Mouse (Mus musculus): ENCODE measurements around the gene C2cd5.
A peak's percentile ranks its signal among the peaks of the same experiment; 100 is the strongest.

C2cd5 gene

DNA sequence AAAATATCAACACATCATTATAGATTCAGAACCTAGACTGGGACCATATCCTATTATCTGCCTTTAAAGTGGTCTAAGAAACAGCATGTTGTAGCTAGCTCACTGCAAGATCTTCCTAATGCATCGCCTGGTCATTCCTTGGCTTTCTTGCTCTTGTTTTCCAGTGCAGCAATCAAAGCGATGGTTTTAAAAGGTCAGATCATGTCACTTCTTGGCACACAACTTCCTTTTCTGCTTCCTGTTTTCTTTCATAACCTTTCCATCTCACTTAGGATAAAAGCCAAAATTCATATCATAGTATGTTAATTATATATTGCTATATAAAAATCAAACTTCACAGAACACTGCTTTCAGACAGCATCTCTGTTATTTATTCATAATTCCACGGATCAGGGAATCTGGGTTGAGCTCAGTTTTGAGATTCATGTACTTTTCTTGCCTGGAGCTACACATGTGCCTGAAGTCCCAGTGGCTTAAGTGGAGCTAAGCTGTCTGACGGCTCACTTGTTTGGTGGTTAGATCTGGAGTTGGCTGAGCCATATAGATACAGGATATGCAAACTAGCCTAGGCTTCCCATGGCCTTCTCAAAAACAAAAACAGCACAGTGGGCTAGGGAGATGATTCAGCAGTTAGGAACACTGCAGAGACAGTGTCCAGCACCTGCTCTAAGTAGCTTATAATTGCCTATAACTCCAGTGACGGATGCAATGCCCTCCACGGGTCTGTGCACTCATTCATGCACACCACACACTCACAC is 32.1 kb upstream of the C2cd5 start:
- Histone ChIP-seq H3K27me3 (ENCODE audit: control insufficient read depth, insufficient read depth, low read length, poor library complexity, severe bottlenecking) (no peaks in the 10 kb centered on the region), H3K36me3 (ENCODE audit: control insufficient read depth, insufficient read depth, low read length, poor library complexity, severe bottlenecking) (no peaks in the 10 kb centered on the region)
- no peak for DNase-seq (ENCODE audit: low read depth, low spot score)

DNA sequence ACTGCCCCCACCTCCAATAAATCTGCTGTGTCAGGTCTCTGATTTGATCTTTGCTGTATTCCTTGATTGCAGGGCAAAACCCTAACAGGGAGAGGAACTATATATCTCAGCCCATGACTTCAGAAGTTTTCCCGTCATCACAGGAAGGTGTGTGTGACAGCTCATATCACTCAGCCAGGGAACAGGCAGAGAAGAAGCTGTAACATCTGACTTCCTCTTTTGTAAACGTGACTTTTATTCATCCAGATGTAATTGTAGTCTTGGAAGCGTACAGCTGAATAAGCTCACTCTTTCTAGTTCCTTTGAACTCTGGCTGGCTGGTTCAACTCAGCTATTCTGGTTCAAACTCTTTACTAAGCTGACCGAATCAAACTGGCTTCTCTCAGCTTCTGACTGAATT is 30.5 kb upstream of the C2cd5 start:
- H3K36me3 ChIP-seq (ENCODE audit: control insufficient read depth, insufficient read depth, low read length, poor library complexity, severe bottlenecking): no peaks in the 10 kb centered on the region
- H3K27me3 ChIP-seq (ENCODE audit: control insufficient read depth, insufficient read depth, low read length, poor library complexity, severe bottlenecking): no peaks in the 10 kb centered on the region
- peak; percentile 30 for DNase-seq (ENCODE audit: low read depth, low spot score)

DNA sequence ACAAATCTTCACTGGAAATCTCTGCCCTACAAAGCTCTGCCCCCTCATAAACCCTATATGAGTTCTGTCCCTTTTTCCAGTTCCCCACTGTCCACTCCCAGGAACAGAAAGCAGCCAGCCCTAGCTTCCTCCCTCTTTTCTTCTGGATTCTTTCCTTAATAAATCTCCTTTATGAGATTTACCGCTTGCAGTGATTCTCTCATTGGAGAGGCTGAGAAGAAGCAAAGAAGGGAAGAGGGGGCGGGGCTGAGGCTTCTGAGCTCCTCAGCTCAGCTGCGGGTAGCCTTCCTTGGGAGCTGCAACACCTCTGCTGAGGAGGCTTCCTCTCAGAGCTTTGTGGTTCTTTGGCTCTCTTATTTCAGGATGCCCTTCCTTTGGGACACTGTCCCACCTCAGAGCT is 30.0 kb upstream of the C2cd5 start:
- Histone ChIP-seq H3K36me3 (ENCODE audit: control insufficient read depth, insufficient read depth, low read length, poor library complexity, severe bottlenecking) (no peaks in the 10 kb centered on the region), H3K27me3 (ENCODE audit: control insufficient read depth, insufficient read depth, low read length, poor library complexity, severe bottlenecking) (no peaks in the 10 kb centered on the region)
- DNase-seq (ENCODE audit: low read depth, low spot score): no peak

DNA sequence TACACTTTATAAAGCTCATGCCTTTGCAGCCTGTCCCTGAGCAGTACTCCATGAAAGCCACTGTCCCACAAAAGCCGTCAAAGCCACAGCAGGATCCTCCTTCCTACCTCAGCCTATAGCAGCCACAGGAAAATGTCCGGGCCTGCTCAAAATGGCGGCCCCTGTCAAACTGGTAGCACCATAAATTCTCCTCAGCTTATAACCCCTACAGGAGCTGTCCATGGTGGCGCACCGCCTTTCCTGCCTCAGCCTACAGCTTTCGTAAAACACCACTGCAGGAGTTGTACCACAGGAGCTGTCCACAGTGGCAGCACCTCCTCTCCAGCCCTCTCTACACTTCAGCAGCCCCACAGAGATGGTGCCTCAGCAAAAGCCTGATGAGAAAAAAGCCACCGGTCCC is 29.5 kb upstream of the C2cd5 start:
- Histone ChIP-seq H3K27me3 (ENCODE audit: control insufficient read depth, insufficient read depth, low read length, poor library complexity, severe bottlenecking) (no peaks in the 10 kb centered on the region), H3K36me3 (ENCODE audit: control insufficient read depth, insufficient read depth, low read length, poor library complexity, severe bottlenecking) (no peaks in the 10 kb centered on the region)
- no peak for DNase-seq (ENCODE audit: low read depth, low spot score)

DNA sequence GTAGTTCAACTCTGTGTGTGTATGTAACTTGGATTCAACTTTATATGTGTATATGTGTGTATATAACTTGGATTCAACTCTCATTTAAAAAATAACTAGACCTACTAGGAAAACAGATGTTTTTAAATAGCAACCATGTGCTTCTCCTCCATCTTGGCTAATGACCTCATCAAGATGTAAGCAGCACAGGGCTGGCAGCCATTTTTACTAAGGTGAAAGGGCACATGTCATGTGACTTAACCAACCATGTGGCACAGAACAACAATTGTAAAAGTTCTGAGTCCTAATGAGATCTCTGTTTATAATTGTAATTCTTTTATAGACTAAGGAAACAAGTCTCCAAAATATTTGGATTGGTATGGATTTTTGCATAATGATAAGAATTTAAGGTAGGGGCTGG is 25.8 kb upstream of the C2cd5 start:
- no peak for DNase-seq (ENCODE audit: low read depth, low spot score)
- Histone ChIP-seq H3K27me3 (ENCODE audit: control insufficient read depth, insufficient read depth, low read length, poor library complexity, severe bottlenecking) (no peaks in the 10 kb centered on the region), H3K36me3 (ENCODE audit: control insufficient read depth, insufficient read depth, low read length, poor library complexity, severe bottlenecking) (no peaks in the 10 kb centered on the region)

GRCm38 (mm10) chr6:143119325-143119724 is 19.4 kb upstream of the C2cd5 start:
- H3K36me3 ChIP-seq (ENCODE audit: control insufficient read depth, insufficient read depth, low read length, poor library complexity, severe bottlenecking): no peaks in the 10 kb centered on the region
- no peaks in the 10 kb centered on the region for H3K27me3 ChIP-seq (ENCODE audit: control insufficient read depth, insufficient read depth, low read length, poor library complexity, severe bottlenecking)
- no peak for DNase-seq (ENCODE audit: low read depth, low spot score)

DNA sequence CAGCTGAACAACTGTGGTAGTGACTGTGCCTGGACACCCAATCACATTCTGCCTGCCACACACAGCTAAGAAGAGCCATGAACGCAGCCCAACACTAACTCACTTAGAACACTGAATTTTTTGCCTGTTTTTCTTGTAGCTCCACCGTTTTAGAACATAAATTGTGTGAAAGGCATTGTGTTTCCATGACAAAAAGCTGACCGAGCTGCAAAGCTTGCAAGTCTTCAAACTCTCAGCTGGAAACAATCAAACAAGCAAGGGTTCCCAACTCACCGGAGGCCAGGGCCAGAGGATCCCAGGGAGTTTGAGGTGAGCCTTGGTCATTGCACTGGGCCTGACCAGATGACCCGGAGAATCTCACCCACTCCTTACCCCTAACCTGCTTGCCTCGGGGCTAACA is 16.8 kb upstream of the C2cd5 start:
- no peaks in the 10 kb centered on the region for H3K36me3 ChIP-seq (ENCODE audit: control insufficient read depth, insufficient read depth, low read length, poor library complexity, severe bottlenecking)
- no peaks in the 10 kb centered on the region for H3K27me3 ChIP-seq (ENCODE audit: control insufficient read depth, insufficient read depth, low read length, poor library complexity, severe bottlenecking)
- no peak for DNase-seq (ENCODE audit: low read depth, low spot score)

GRCm38 (mm10) chr6:143115505-143115904 is 15.6 kb upstream of the C2cd5 start:
- Histone ChIP-seq H3K36me3 (ENCODE audit: control insufficient read depth, insufficient read depth, low read length, poor library complexity, severe bottlenecking) (no peaks in the 10 kb centered on the region), H3K27me3 (ENCODE audit: control insufficient read depth, insufficient read depth, low read length, poor library complexity, severe bottlenecking) (no peaks in the 10 kb centered on the region)
- DNase-seq (ENCODE audit: low read depth, low spot score): no peak

GRCm38 (mm10) chr6:143115011-143115445 is 15.1 kb upstream of the C2cd5 start:
- H3K36me3 ChIP-seq (ENCODE audit: control insufficient read depth, insufficient read depth, low read length, poor library complexity, severe bottlenecking): no peaks in the 10 kb centered on the region
- H3K27me3 ChIP-seq (ENCODE audit: control insufficient read depth, insufficient read depth, low read length, poor library complexity, severe bottlenecking): no peaks in the 10 kb centered on the region
- DNase-seq (ENCODE audit: low read depth, low spot score): peak; percentile 56

GRCm38 (mm10) chr6:143114556-143114955 is 14.6 kb upstream of the C2cd5 start:
- no peaks in the 10 kb centered on the region for H3K36me3 ChIP-seq (ENCODE audit: control insufficient read depth, insufficient read depth, low read length, poor library complexity, severe bottlenecking)
- peak; percentile 80 for DNase-seq (ENCODE audit: low read depth, low spot score)

GRCm38 (mm10) chr6:143110371-143110770 is 10.4 kb upstream of the C2cd5 start:
- no peak for DNase-seq (ENCODE audit: low read depth, low spot score)
- Histone ChIP-seq H3K27me3 (ENCODE audit: control insufficient read depth, insufficient read depth, low read length, poor library complexity, severe bottlenecking) (no peaks in the 10 kb centered on the region), H3K36me3 (ENCODE audit: control insufficient read depth, insufficient read depth, low read length, poor library complexity, severe bottlenecking) (no peaks in the 10 kb centered on the region)

More at GRCm38 (mm10) chr6:143114556-143114955, 14.6 kb upstream of the C2cd5 start:
- no peaks in the 10 kb centered on the region for H3K27me3 ChIP-seq (ENCODE audit: control insufficient read depth, insufficient read depth, low read length, poor library complexity, severe bottlenecking)

- DNase-seq (ENCODE audit: low read depth, low spot score): no peak
- H3K36me3 ChIP-seq (ENCODE audit: control insufficient read depth, insufficient read depth, low read length, poor library complexity, severe bottlenecking): no peaks in the 10 kb centered on the region
Measured at GRCm38 (mm10) chr6:143109622-143110218, 9.8 kb upstream of the C2cd5 start.

DNA sequence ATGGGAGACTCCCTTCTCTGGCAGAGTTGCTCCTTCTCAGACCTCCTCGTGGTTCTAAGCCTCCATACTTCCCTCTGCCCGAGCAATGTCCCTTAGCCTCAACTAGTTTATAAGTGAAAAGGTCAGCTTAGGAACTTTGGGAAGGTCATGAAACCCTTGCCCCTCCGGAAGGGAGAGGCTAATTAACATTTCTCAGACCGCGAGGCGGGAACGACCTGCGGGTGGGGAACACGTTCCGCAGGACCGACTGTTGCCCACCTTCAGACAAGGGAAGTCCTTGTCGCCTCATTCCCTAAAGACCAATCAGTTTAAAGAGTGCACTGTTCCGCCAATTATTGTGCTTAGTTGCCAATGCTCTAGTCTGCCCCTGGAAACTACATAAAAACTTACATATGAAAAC is 8.1 kb upstream of the C2cd5 start:
- no peak for DNase-seq (ENCODE audit: low read depth, low spot score)
- Histone ChIP-seq H3K27me3 (ENCODE audit: control insufficient read depth, insufficient read depth, low read length, poor library complexity, severe bottlenecking) (no peaks in the 10 kb centered on the region), H3K36me3 (ENCODE audit: control insufficient read depth, insufficient read depth, low read length, poor library complexity, severe bottlenecking) (no peaks in the 10 kb centered on the region)

More at GRCm38 (mm10) chr6:143109622-143110218, 9.8 kb upstream of the C2cd5 start:
- H3K27me3 ChIP-seq (ENCODE audit: control insufficient read depth, insufficient read depth, low read length, poor library complexity, severe bottlenecking): no peaks in the 10 kb centered on the region

- DNase-seq (ENCODE audit: low read depth, low spot score): no peak
- Histone ChIP-seq H3K27me3 (ENCODE audit: control insufficient read depth, insufficient read depth, low read length, poor library complexity, severe bottlenecking) (no peaks in the 10 kb centered on the region), H3K36me3 (ENCODE audit: control insufficient read depth, insufficient read depth, low read length, poor library complexity, severe bottlenecking) (no peaks in the 10 kb centered on the region)
Measured at GRCm38 (mm10) chr6:143107611-143108010, 7.7 kb upstream of the C2cd5 start.

GRCm38 (mm10) chr6:143105766-143106165 is 5.8 kb upstream of the C2cd5 start:
- DNase-seq (ENCODE audit: low read depth, low spot score): peak; percentile 13
- H3K27me3 ChIP-seq (ENCODE audit: control insufficient read depth, insufficient read depth, low read length, poor library complexity, severe bottlenecking): no peaks in the 10 kb centered on the region
- H3K36me3 ChIP-seq (ENCODE audit: control insufficient read depth, insufficient read depth, low read length, poor library complexity, severe bottlenecking): no peaks in the 10 kb centered on the region
